Mouse (Mus musculus) embryonic fibroblast, embryonic 13.5 days (primary cell): ENCODE data around the gene Cyp2c23.

ENCODE experiments used
- CTCF ChIP-seq: IDR thresholded peaks from 2 replicates; pipeline ENCODE4 v1.5.1; 2011; ENCODE audit warnings: mild to moderate bottlenecking, control low read depth, low read length, moderate library complexity, borderline replicate concordance; ENCODE audit not compliant: insufficient read depth
- POLR2A ChIP-seq: IDR thresholded peaks from 2 replicates; pipeline ENCODE4 v1.6.1; 2011; ENCODE audit warnings: low read depth, mild to moderate bottlenecking, control low read depth, low read length, moderate library complexity

DNA sequence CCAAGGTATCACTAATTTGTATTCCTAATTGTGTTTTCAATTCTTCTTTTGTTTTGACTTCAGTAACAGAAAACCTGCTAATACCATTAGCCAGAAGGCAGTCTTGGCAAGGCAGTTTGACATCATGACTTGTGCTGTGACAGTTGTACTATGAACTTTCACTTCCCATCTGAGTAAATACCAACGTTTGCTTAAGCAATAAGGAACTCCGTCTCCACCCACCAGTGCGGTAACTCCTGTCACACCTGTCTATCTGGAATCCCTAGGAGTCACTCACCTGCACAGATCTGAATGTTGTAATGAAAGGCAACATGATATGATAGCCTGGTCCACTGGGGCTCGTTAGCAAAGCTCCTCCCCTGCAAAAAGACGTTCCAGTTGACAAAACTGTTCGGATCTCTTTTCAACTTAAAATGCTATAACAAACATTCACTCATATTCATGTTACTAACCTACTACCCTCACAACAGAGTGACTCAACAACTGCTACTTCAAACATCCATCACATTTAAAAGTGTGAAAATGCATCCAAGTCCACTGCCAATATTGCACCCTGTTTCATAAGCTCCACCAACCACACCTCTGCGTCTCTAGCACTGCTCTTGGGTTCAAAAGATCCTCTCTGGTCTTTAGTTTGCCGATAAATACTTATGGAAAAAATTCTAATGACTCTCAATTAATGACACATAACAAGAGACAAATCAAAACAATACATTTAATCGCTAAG, 38.5 kb upstream of the Cyp2c23 start:
- no peak for TF ChIP-seq CTCF
- no peak for TF ChIP-seq POLR2A
